Mouse (Mus musculus) G1E (cell line): ENCODE data around the gene Polh.

Experiments used
- CTCF ChIP-seq: IDR thresholded peaks from 2 replicates; pipeline ENCODE4 v1.5.1; 2012; ENCODE audit warnings: low read depth, low read length, inconsistent platforms, mixed read lengths
- GATA1 ChIP-seq: IDR thresholded peaks from 2 replicates; pipeline ENCODE4 v1.6.1; 2012; ENCODE audit warnings: borderline replicate concordance, low read length, inconsistent platforms, mixed read lengths

- no peak for TF ChIP-seq CTCF
- no peak for TF ChIP-seq GATA1
These were observed 69.6 kb downstream of the Polh start for GRCm38 (mm10) chr17:46132862-46133261.
